Mouse (Mus musculus): ENCODE results near the gene Ccdc114. TPM values are rescaled to one million over a fixed set of nuclear protein-coding genes. Genes with fewer than 3 reads are reported as not detected.

The Ccdc114 gene
- 6.0 and 7.2 TPM in 2 replicates for polyA plus RNA-seq (2012; rRNA removed)

DNA sequence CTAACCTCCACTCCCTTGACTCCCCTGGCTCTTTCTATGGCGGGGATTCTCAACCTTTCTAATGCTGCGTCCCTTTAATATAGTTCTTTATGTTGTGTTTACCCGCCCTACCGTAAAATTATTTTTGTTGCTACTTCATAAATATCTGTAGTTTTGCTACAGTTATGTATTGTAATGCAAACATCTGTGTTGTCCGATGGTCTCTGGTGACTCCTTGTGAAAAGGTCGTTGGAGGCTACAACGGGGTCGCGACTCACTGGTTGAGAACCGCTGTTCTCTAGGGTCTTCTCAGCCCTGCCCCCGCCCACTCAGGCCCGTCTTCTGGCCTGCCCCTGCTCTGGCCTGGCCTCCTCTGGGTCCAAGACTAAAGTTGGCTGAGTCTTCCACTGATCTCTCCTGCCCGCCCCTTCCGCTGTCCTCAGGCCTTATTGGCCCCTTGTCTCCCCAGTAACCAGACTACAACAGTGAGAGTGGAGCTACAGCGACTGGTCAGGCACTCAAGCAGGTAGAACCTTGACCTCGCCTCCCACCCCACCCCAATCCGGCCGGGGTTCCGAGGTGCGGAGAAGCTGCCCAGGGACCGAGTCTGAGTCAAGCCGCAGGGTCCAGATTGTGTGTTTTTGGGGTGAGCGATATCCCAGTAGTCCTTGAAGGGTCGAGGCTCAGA, at the start of gene Ccdc114:
Gene Ccdc114, plus strand, starts transcription at position 311 of the 667 bp plus-strand sequence.

GRCm38 (mm10) chr7:45878278-45878677, 45.6 kb upstream of the Ccdc114 start, which contains the start of gene Grin2d:
Gene Grin2d (minus strand): TSS chr7:45878378.

DNA sequence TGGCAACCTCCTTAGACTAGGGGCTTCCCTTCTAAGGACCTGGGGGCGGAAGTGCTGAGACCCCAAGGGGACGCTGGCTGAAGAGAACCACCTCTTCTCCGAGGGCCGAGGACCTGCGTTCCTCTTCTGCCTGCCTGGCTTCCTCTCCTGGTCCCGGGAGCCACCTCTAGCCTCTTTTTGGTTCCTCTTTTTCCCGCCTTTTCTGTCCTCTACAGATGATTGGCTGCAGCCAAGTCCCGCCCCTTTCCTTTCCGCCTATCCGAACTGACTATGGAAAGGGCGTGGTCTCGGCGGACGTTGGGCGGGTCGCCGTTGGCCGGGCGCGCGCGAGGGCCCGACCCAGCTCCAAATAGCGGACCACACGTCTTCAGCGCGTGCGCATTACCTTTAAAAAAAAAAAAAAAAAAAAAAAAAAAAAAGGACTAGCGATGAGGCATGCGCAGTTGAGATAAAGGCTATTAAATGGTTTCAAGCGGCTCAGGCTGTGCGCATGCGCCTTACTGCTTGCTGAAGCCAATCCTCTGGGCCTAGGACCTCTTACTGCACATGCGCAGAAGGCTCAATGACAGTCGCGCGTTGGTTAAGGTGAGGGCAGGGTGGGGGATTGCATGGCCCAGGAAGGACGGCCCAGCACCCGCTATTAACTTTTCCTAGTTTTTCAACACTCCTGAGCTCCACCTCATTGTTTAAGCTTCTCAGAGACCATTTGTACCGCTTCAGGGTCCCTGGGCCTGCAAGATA, 27.2 kb upstream of the Ccdc114 start, which contains the start of the genes Syngr4 and Tmem143:
Gene Syngr4, minus strand, starts transcription at position 198 of the 741 bp plus-strand sequence.
Gene Tmem143, plus strand, starts transcription at position 425 of the 741 bp plus-strand sequence.

GRCm38 (mm10) chr7:45921242-45921621, 2.6 kb upstream of the Ccdc114 start, which contains the start of gene Emp3:
Gene Emp3 (minus strand): TSS chr7:45921404.

Other genes starting within 250 kb of the Ccdc114 start
- gene Ntn5, start 240.1 kb upstream of the Ccdc114 start, polyA plus RNA-seq (2012; rRNA removed) = 2.0 and 3.1 TPM in 2 replicates
- gene Sec1, start 229.7 kb upstream of the Ccdc114 start, polyA plus RNA-seq (2012; rRNA removed) = 0.95 and 2.1 TPM in 2 replicates
- 92.3 and 104 TPM in 2 replicates for gene Car11, start 224.2 kb upstream of the Ccdc114 start, polyA plus RNA-seq (2012; rRNA removed)
- gene Dbp, start 219.0 kb upstream of the Ccdc114 start, polyA plus RNA-seq (2012; rRNA removed) = 9.3 and 11.5 TPM in 2 replicates
- gene Rpl18, start 208.6 kb upstream of the Ccdc114 start, polyA plus RNA-seq (2012; rRNA removed) = 985 and 996 TPM in 2 replicates
- gene Sphk2, start 206.1 kb upstream of the Ccdc114 start, polyA plus RNA-seq (2012; rRNA removed) = 29.4 and 30.0 TPM in 2 replicates
- gene Fam83e, start 202.9 kb upstream of the Ccdc114 start, polyA plus RNA-seq (2012; rRNA removed) = 0.60 and 0.77 TPM in 2 replicates
- not detected in 2 replicates for gene Spaca4, start 198.3 kb upstream of the Ccdc114 start, polyA plus RNA-seq (2012; rRNA removed)
- gene Lmtk3, start 140.3 kb upstream of the Ccdc114 start, polyA plus RNA-seq (2012; rRNA removed) = 250 and 252 TPM in 2 replicates
- gene Sult2b1, start 139.4 kb upstream of the Ccdc114 start, polyA plus RNA-seq (2012; rRNA removed) = 1.2 and 2.1 TPM in 2 replicates
- 230 and 274 TPM in 2 replicates for gene Cyth2, start 109.5 kb upstream of the Ccdc114 start, polyA plus RNA-seq (2012; rRNA removed)
- gene Kcnj14, start 99.3 kb upstream of the Ccdc114 start, polyA plus RNA-seq (2012; rRNA removed) = 0.96 and 1.5 TPM in 2 replicates
- 20.9 and 23.6 TPM in 2 replicates for gene Grwd1, start 93.1 kb upstream of the Ccdc114 start, polyA plus RNA-seq (2012; rRNA removed)
- gene Kdelr1, start 51.3 kb upstream of the Ccdc114 start, polyA plus RNA-seq (2012; rRNA removed) = 157 and 187 TPM in 2 replicates
- gene Grin2d, start 45.7 kb upstream of the Ccdc114 start, polyA plus RNA-seq (2012; rRNA removed) = 12.8 and 18.8 TPM in 2 replicates
- 0.14 and 0.59 TPM in 2 replicates for gene Syngr4, start 27.4 kb upstream of the Ccdc114 start, polyA plus RNA-seq (2012; rRNA removed)
- 16.2 and 16.5 TPM in 2 replicates for gene Tmem143, start 27.1 kb upstream of the Ccdc114 start, polyA plus RNA-seq (2012; rRNA removed)
- gene Emp3, start 2.7 kb upstream of the Ccdc114 start, polyA plus RNA-seq (2012; rRNA removed) = 25.6 and 55.8 TPM in 2 replicates
- gene Abcc6, start 106.2 kb downstream of the Ccdc114 start, polyA plus RNA-seq (2012; rRNA removed) = 1.4 and 1.5 TPM in 2 replicates
- 39.8 and 43.8 TPM in 2 replicates for gene Nomo1, start 109.6 kb downstream of the Ccdc114 start, polyA plus RNA-seq (2012; rRNA removed)
- 10.1 and 14.4 TPM in 2 replicates for gene Kcnj11, start 176.7 kb downstream of the Ccdc114 start, polyA plus RNA-seq (2012; rRNA removed)

All from central nervous system, embryonic 14 days (tissue).